Mouse (Mus musculus) G1E (cell line): ENCODE data around the gene Vmn1r14. TPM values are rescaled to one million over a fixed set of nuclear protein-coding genes. Genes with fewer than 3 reads are reported as not detected.

ENCODE experiments used
- ATAC-seq: 2 replicates; pipeline ENCODE4 v1.8.0; 2016; ENCODE audit warnings: mild to moderate bottlenecking; ENCODE audit not compliant: insufficient number of reproducible peaks, poor library complexity, low FRiP score, severe bottlenecking; ENCODE audit errors: extremely low read depth
- DNase-seq: peaks from one replicate; pipeline ENCODE4 v3.0.0; 2012; ENCODE audit warnings: low spot score
- H3K27me3 ChIP-seq: 2 replicates; pipeline ENCODE4 v1.6.1; 2012; ENCODE audit warnings: mild to moderate bottlenecking, low read length, inconsistent platforms; ENCODE audit not compliant: insufficient read depth
- H3K36me3 ChIP-seq: replicated peaks from 2 replicates; pipeline ENCODE3; 2012; ENCODE audit warnings: mild to moderate bottlenecking, inconsistent platforms
- H3K4me1 ChIP-seq: 2 replicates; pipeline ENCODE4 v1.6.1; 2012; ENCODE audit warnings: low read depth, low read length, inconsistent platforms, mixed read lengths; ENCODE audit not compliant: insufficient read depth
- H3K4me3 ChIP-seq: 2 replicates; pipeline ENCODE4 v1.5.1; 2012; ENCODE audit warnings: low read depth, mild to moderate bottlenecking, inconsistent platforms, low read length, moderate library complexity, mixed read lengths
- H3K9me3 ChIP-seq: replicated peaks from 2 replicates; pipeline ENCODE4 v1.6.1; 2012; ENCODE audit warnings: inconsistent platforms
- CTCF ChIP-seq: IDR thresholded peaks from 2 replicates; pipeline ENCODE4 v1.5.1; 2012; ENCODE audit warnings: low read depth, low read length, inconsistent platforms, mixed read lengths
- GATA1 ChIP-seq: IDR thresholded peaks from 2 replicates; pipeline ENCODE4 v1.6.1; 2012; ENCODE audit warnings: borderline replicate concordance, low read length, inconsistent platforms, mixed read lengths
- GATA2 ChIP-seq: IDR thresholded peaks from 2 replicates; pipeline ENCODE4 v1.6.1; 2012; ENCODE audit warnings: low read depth, low read length, inconsistent platforms, borderline replicate concordance
- POLR2AphosphoS5 ChIP-seq: IDR thresholded peaks from 2 replicates; pipeline ENCODE4 v1.6.1; 2012; ENCODE audit warnings: low read depth, low read length, inconsistent platforms; ENCODE audit not compliant: insufficient replicate concordance
- TAL1 ChIP-seq: conservative IDR thresholded peaks from 2 replicates; pipeline ENCODE4 v1.6.1; 2012; ENCODE audit warnings: low read depth, low read length, inconsistent platforms, mixed read lengths
- polyA plus RNA-seq: library from polyadenylated mRNA; stranded (reverse); fragments of >175 nt; gene quantifications from 2 replicates; pipeline ENCODE4 v1.2.3, GENCODE M21; 2012
- total RNA-seq, 2 experiments: library from RNA; stranded (forward) in 1 of 2; stranded (reverse) in 1 of 2; fragments of 200-1000 nt in 1 of 2; fragments of >200 nt in 1 of 2; fragmentation: Nextera tagmentation in 1 of 2; gene quantifications; 2 replicates each; pipeline ENCODE4 v1.2.3; 2014 to 2017

Vmn1r14 gene
- total and polyA plus RNA-seq, 3 experiments = 0.22 TPM; not detected in 2

- no peak for DNase-seq
- Histone ChIP-seq H3K4me3 (no peak overlapping the region), H3K36me3 (no peaks in the 10 kb centered on the region), H3K9me3 (no peaks in the 10 kb centered on the region), H3K4me1 (no peaks in the 10 kb centered on the region), H3K27me3 (no peaks in the 10 kb centered on the region)
- ATAC-seq = no peak
- TF ChIP-seq TAL1 (no peak), POLR2AphosphoS5 (no peak), GATA1 (no peak), CTCF (no peak), GATA2 (no peak)
Measured at GRCm38 (mm10) chr6:57278952-57279351, 47.5 kb downstream of the Vmn1r14 start.

Other genes with a start within 250 kb of the Vmn1r14 start
- not detected in 2 replicates for gene Vmn1r6, start 234.4 kb upstream of the Vmn1r14 start, total RNA-seq (2014; fragmentation: Nextera tagmentation)
- gene Vmn1r6, start 234.4 kb upstream of the Vmn1r14 start, total RNA-seq (2017) = 0.05 and 0.06 TPM in 2 replicates
- not detected in 2 replicates for gene Vmn1r6, start 234.4 kb upstream of the Vmn1r14 start, polyA plus RNA-seq
- gene Vmn1r7, start 206.4 kb upstream of the Vmn1r14 start, total RNA-seq (2014; fragmentation: Nextera tagmentation) = not detected in 2 replicates
- gene Vmn1r7, start 206.4 kb upstream of the Vmn1r14 start, total RNA-seq (2017) = 0.23 and 0.38 TPM in 2 replicates
- not detected in 2 replicates for gene Vmn1r7, start 206.4 kb upstream of the Vmn1r14 start, polyA plus RNA-seq
- not detected in 2 replicates for gene Vmn1r8, start 199.4 kb upstream of the Vmn1r14 start, total RNA-seq (2014; fragmentation: Nextera tagmentation)
- gene Vmn1r8, start 199.4 kb upstream of the Vmn1r14 start, total RNA-seq (2017) = 0.16 TPM in 1 of 2 replicates, not detected in the other
- gene Vmn1r8, start 199.4 kb upstream of the Vmn1r14 start, polyA plus RNA-seq = not detected in 2 replicates
- gene Vmn1r9, start 164.9 kb upstream of the Vmn1r14 start, total RNA-seq (2014; fragmentation: Nextera tagmentation) = not detected in 2 replicates
- 0.06 and 0.76 TPM in 2 replicates for gene Vmn1r9, start 164.9 kb upstream of the Vmn1r14 start, total RNA-seq (2017)
- gene Vmn1r9, start 164.9 kb upstream of the Vmn1r14 start, polyA plus RNA-seq = not detected in 2 replicates
- gene Vmn1r10, start 122.2 kb upstream of the Vmn1r14 start, total RNA-seq (2014; fragmentation: Nextera tagmentation) = not detected in 2 replicates
- 0.12 TPM in 1 of 2 replicates, not detected in the other for gene Vmn1r10, start 122.2 kb upstream of the Vmn1r14 start, total RNA-seq (2017)
- gene Vmn1r10, start 122.2 kb upstream of the Vmn1r14 start, polyA plus RNA-seq = not detected in 2 replicates
- gene Vmn1r11, start 98.2 kb upstream of the Vmn1r14 start, total RNA-seq (2014; fragmentation: Nextera tagmentation) = not detected in 2 replicates
- gene Vmn1r11, start 98.2 kb upstream of the Vmn1r14 start, total RNA-seq (2017) = 0.12 TPM in 1 of 2 replicates, not detected in the other
- gene Vmn1r11, start 98.2 kb upstream of the Vmn1r14 start, polyA plus RNA-seq = not detected in 2 replicates
- not detected in 2 replicates for gene Vmn1r12, start 74.8 kb upstream of the Vmn1r14 start, total RNA-seq (2014; fragmentation: Nextera tagmentation)
- gene Vmn1r12, start 74.8 kb upstream of the Vmn1r14 start, total RNA-seq (2017) = under 0.01 and 0.05 TPM in 2 replicates
- not detected in 2 replicates for gene Vmn1r12, start 74.8 kb upstream of the Vmn1r14 start, polyA plus RNA-seq
- not detected in 2 replicates for gene Vmn1r13, start 28.4 kb upstream of the Vmn1r14 start, total RNA-seq (2014; fragmentation: Nextera tagmentation)
- under 0.01 and 0.33 TPM in 2 replicates for gene Vmn1r13, start 28.4 kb upstream of the Vmn1r14 start, total RNA-seq (2017)
- not detected in 2 replicates for gene Vmn1r13, start 28.4 kb upstream of the Vmn1r14 start, polyA plus RNA-seq
- not detected in 2 replicates for gene Vmn1r15, start 26.3 kb downstream of the Vmn1r14 start, total RNA-seq (2014; fragmentation: Nextera tagmentation)
- gene Vmn1r15, start 26.3 kb downstream of the Vmn1r14 start, total RNA-seq (2017) = 0.38 TPM in 1 of 2 replicates, not detected in the other
- not detected in 2 replicates for gene Vmn1r15, start 26.3 kb downstream of the Vmn1r14 start, polyA plus RNA-seq
- not detected in 2 replicates for gene Vmn1r16, start 97.8 kb downstream of the Vmn1r14 start, total RNA-seq (2014; fragmentation: Nextera tagmentation)
- 0.05 and 0.06 TPM in 2 replicates for gene Vmn1r16, start 97.8 kb downstream of the Vmn1r14 start, total RNA-seq (2017)
- not detected in 2 replicates for gene Vmn1r16, start 97.8 kb downstream of the Vmn1r14 start, polyA plus RNA-seq
- gene Vmn1r17, start 132.0 kb downstream of the Vmn1r14 start, total RNA-seq (2014; fragmentation: Nextera tagmentation) = not detected in 2 replicates
- 0.17 TPM in 1 of 2 replicates, not detected in the other for gene Vmn1r17, start 132.0 kb downstream of the Vmn1r14 start, total RNA-seq (2017)
- gene Vmn1r17, start 132.0 kb downstream of the Vmn1r14 start, polyA plus RNA-seq = not detected in 2 replicates
- gene Vmn1r18, start 164.1 kb downstream of the Vmn1r14 start, total RNA-seq (2014; fragmentation: Nextera tagmentation) = not detected in 2 replicates
- gene Vmn1r18, start 164.1 kb downstream of the Vmn1r14 start, total RNA-seq (2017) = 0.06 and 0.16 TPM in 2 replicates
- gene Vmn1r18, start 164.1 kb downstream of the Vmn1r14 start, polyA plus RNA-seq = not detected in 2 replicates
- gene Vmn1r19, start 172.1 kb downstream of the Vmn1r14 start, total RNA-seq (2014; fragmentation: Nextera tagmentation) = not detected in 2 replicates
- gene Vmn1r19, start 172.1 kb downstream of the Vmn1r14 start, total RNA-seq (2017) = 0.29 TPM in 1 of 2 replicates, not detected in the other
- not detected in 2 replicates for gene Vmn1r19, start 172.1 kb downstream of the Vmn1r14 start, polyA plus RNA-seq
- not detected in 2 replicates for gene Vmn1r20, start 197.2 kb downstream of the Vmn1r14 start, total RNA-seq (2014; fragmentation: Nextera tagmentation)
- 0.06 and 0.11 TPM in 2 replicates for gene Vmn1r20, start 197.2 kb downstream of the Vmn1r14 start, total RNA-seq (2017)
- not detected in 2 replicates for gene Vmn1r20, start 197.2 kb downstream of the Vmn1r14 start, polyA plus RNA-seq